Mouse (Mus musculus) B cell, adult (primary cell): ENCODE results near the gene Mbl1. TPM values are rescaled to one million over a fixed set of nuclear protein-coding genes. Genes with fewer than 3 reads are reported as not detected.

Source experiments
- total RNA-seq: library from RNA; stranded (reverse); gene quantifications from 4 replicates; pipeline ENCODE4 v1.2.4, GENCODE M21; 2023; ENCODE audit not compliant: inconsistent age

Gene Mbl1
- total RNA-seq: not detected in 4 replicates

GRCm38 (mm10) chr14:41151220-41151898 lies at the start of gene Mbl1:
Mbl1 (plus strand) TSS chr14:41151458.

GRCm38 (mm10) chr14:41104853-41105444 lies 46.3 kb upstream of the Mbl1 start, which contains the start of gene Mat1a:
Mat1a (plus strand) TSS chr14:41105035.

GRCm38 (mm10) chr14:41131540-41131939 lies 19.7 kb upstream of the Mbl1 start, which contains the start of gene Sftpa1:
Sftpa1 (plus strand) TSS chr14:41131782.

GRCm38 (mm10) chr14:41185059-41185821 lies 34.0 kb downstream of the Mbl1 start, which contains the start of gene Sftpd:
Sftpd (minus strand) TSS chr14:41185149.

Other genes with a start within 250 kb of the Mbl1 start
- 57.1 to 64.6 TPM (median 60.5 TPM) in 4 replicates for gene Tspan14, start 184.7 kb upstream of the Mbl1 start, total RNA-seq
- 19.3 to 27.7 TPM (median 22.3 TPM) in 4 replicates for gene Fam213a, start 137.7 kb upstream of the Mbl1 start, total RNA-seq
- not detected in 4 replicates for gene Dydc2, start 82.2 kb upstream of the Mbl1 start, total RNA-seq
- gene Dydc1, start 78.5 kb upstream of the Mbl1 start, total RNA-seq: not detected in 4 replicates
- gene Mat1a, start 46.4 kb upstream of the Mbl1 start, total RNA-seq: not detected in 4 replicates
- gene Sftpa1, start 19.7 kb upstream of the Mbl1 start, total RNA-seq: not detected in 4 replicates
- gene Sftpd, start 33.7 kb downstream of the Mbl1 start, total RNA-seq: not detected in 4 replicates
- gene Gm2832, start 127.3 kb downstream of the Mbl1 start, total RNA-seq: not detected in 4 replicates
- not detected in 4 replicates for gene Gm5798, start 197.2 kb downstream of the Mbl1 start, total RNA-seq
- not detected in 4 replicates for gene Gm7945, start 234.9 kb downstream of the Mbl1 start, total RNA-seq